Mouse (Mus musculus): ENCODE results near the gene Scrt2.

DNA sequence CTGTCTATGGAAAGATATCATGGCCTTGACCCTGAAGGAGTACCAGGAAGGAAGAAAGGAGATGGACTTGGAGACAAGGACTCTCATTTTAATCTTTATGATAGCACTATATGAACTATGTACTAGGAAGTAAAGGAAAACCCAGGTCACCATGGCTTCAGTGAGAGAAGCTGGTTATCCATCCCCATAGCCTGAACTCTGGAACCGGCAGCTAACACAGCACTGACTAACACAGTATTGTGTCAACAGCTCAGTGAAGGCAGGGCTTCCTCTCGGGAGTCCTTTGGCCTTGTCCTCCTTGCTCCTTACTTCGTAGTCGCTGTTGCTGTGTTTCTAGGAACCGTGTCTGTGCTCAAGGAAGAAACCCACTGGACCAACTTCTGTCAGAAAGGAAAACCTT lies 28.1 kb downstream of the Scrt2 start:
- TF ChIP-seq POLR2A (IDR thresholded peaks at IDR 0.05; ENCODE audit: borderline replicate concordance, insufficient read depth, low read length): no peak
- TF ChIP-seq CTCF (IDR thresholded peaks at IDR 0.05; ENCODE audit: borderline replicate concordance, insufficient read depth, low read depth, low read length): no peak
